Mouse (Mus musculus) megakaryocyte-erythroid progenitor cell, adult 5-6 weeks (primary cell): Measurements from ENCODE around the gene Snrnp70. TPM values are rescaled to one million over a fixed set of nuclear protein-coding genes. Genes with fewer than 3 reads are reported as not detected.
"Not testable (repeated sequence)": the region's sequence is repeated elsewhere in the genome, so short reads cannot be mapped to it uniquely, and the experiment has no call there.

ENCODE experiments used
- ATAC-seq: replicated peaks from 2 replicates; pipeline ENCODE4 v1.8.0; 2016; ENCODE audit warnings: mild to moderate bottlenecking, inconsistent platforms; ENCODE audit not compliant: severe bottlenecking, poor library complexity, low FRiP score, low TSS enrichment
- total RNA-seq, 2 experiments: library from RNA; stranded (forward) in 1 of 2; stranded (reverse) in 1 of 2; fragments of 200-1000, 215-1000 nt in 1 of 2; fragments of >200 nt in 1 of 2; fragmentation: Nextera tagmentation in 1 of 2; gene quantifications; 2 replicates each; pipeline ENCODE4 v1.2.3; 2014 to 2017

Gene Snrnp70
- total RNA-seq, 2 experiments from 2014 or later, result 415 to 478 TPM

GRCm38 (mm10) chr7:45370475-45371311, 24.8 kb downstream of the Snrnp70 start, which contains the start of gene Lin7b:
Lin7b (minus strand) TSS chr7:45370583.
- ATAC-seq, result peak; percentile 75

GRCm38 (mm10) chr7:45369836-45370474, 25.6 kb downstream of the Snrnp70 start:
- ATAC-seq, result no peak

GRCm38 (mm10) chr7:45369022-45369745, 26.4 kb downstream of the Snrnp70 start:
- no peak for ATAC-seq

- ATAC-seq, result no peak
Observed at GRCm38 (mm10) chr7:45368178-45368577, 27.4 kb downstream of the Snrnp70 start.

- peak; percentile 83 for ATAC-seq
Observed at GRCm38 (mm10) chr7:45367020-45367880, 28.3 kb downstream of the Snrnp70 start.

- ATAC-seq, result no peak
Observed at GRCm38 (mm10) chr7:45366652-45367019, 28.9 kb downstream of the Snrnp70 start, which contains the start of gene Ppfia3. Ppfia3 (minus strand) TSS chr7:45367019.

- no peak for ATAC-seq
Observed at GRCm38 (mm10) chr7:45365742-45366651, 29.5 kb downstream of the Snrnp70 start.

GRCm38 (mm10) chr7:45363983-45364382, 31.6 kb downstream of the Snrnp70 start:
- no peak for ATAC-seq

- no peak; the same call in 1 of the 2 replicates for ATAC-seq
Observed at GRCm38 (mm10) chr7:45362801-45363200, 32.7 kb downstream of the Snrnp70 start.

- peak; percentile 73 for ATAC-seq
Observed at GRCm38 (mm10) chr7:45361243-45361804, 34.2 kb downstream of the Snrnp70 start.

- ATAC-seq, result no peak
Observed at GRCm38 (mm10) chr7:45360404-45361125, 35.0 kb downstream of the Snrnp70 start.

- not testable (repeated sequence) for ATAC-seq
Observed at GRCm38 (mm10) chr7:45359081-45359480, 36.5 kb downstream of the Snrnp70 start.

- ATAC-seq, result no peak
Observed at GRCm38 (mm10) chr7:45356087-45356486, 39.5 kb downstream of the Snrnp70 start.

- no peak for ATAC-seq
Observed at GRCm38 (mm10) chr7:45355318-45356020, 40.1 kb downstream of the Snrnp70 start.

- no peak for ATAC-seq
Observed at GRCm38 (mm10) chr7:45353041-45353440, 42.5 kb downstream of the Snrnp70 start.

GRCm38 (mm10) chr7:45346905-45347304, 48.6 kb downstream of the Snrnp70 start:
- ATAC-seq, result no peak

GRCm38 (mm10) chr7:45343543-45343942, 52.0 kb downstream of the Snrnp70 start:
- no peak for ATAC-seq
